Mouse (Mus musculus) lung, adult 2 months (tissue): ENCODE data around the gene P2ry10b. TPM values are rescaled to one million over a fixed set of nuclear protein-coding genes. Genes with fewer than 3 reads are reported as not detected.

Experiments used
- DNase-seq: peaks from one replicate; pipeline ENCODE4 v3.0.0; 2022
- H3K4me1 ChIP-seq: fragments of 200-500 bp; 2 replicates; pipeline ENCODE4 v1.6.1; 2011; ENCODE audit warnings: low read length; ENCODE audit not compliant: control insufficient read depth, insufficient read depth
- H3K4me3 ChIP-seq: fragments of 200-500 bp; replicated peaks from 2 replicates; pipeline ENCODE3; 2011; ENCODE audit warnings: low read depth, mild to moderate bottlenecking, control low read depth, low read length; ENCODE audit errors: extremely low read depth
- CTCF ChIP-seq: fragments of 200-500 bp; IDR thresholded peaks from 2 replicates; pipeline ENCODE4 v1.5.1; 2011; ENCODE audit warnings: mild to moderate bottlenecking, low read length, control low read depth; ENCODE audit not compliant: insufficient read depth
- POLR2A ChIP-seq: fragments of 200-500 bp; IDR thresholded peaks from 2 replicates; pipeline ENCODE4 v1.6.1; 2011; ENCODE audit warnings: low read depth, mild to moderate bottlenecking, control low read depth, low read length, borderline replicate concordance; ENCODE audit errors: extremely low read depth
- WGBS: fragments of 180-500 bp; shearing (Covaris S2); methylation state at CpG from one replicate; pipeline ENCODE4 v1.1.7; 2018; 5-methylcytosine and 5-hydroxymethylcytosine counted together
- polyA plus RNA-seq: library from polyadenylated mRNA; depleted of rRNA; stranded (reverse); fragments of >200 nt; gene quantifications from 2 replicates; pipeline ENCODE4 v1.2.3, GENCODE M21; 2012; rRNA removed

The P2ry10b gene
- polyA plus RNA-seq: 2.7 and 4.4 TPM in 2 replicates

DNA sequence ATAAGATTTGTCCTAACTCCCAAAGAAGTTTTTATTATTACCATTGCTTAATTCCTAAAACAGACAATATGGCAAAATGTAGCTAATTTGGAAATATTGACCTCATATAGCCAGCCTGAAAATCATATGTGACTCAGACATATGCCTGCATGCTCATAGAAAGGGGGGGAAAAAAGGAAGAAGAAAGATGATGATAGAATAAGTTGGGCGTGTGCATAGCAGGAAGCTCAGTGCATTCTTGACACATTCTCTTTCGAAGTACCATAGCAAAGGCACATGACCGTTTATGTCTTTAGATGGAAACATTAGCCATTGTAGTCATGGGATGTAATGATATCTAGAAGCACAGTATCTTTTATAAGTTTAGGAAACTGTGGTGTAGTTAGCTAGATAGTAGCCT lies at the start of gene P2ry10b:
Gene P2ry10b, plus strand, starts transcription at position 247 of the 400 bp plus-strand sequence.
- no peak for TF ChIP-seq CTCF
- TF ChIP-seq POLR2A: no peak
- DNase-seq: no peak
- H3K4me1 ChIP-seq: no peaks in the 10 kb centered on the region
- 68% methylated on average over 3 of the region's 3 CpGs for WGBS
- peak within 1 kb of the TSS; percentile 10 for H3K4me3 ChIP-seq

DNA sequence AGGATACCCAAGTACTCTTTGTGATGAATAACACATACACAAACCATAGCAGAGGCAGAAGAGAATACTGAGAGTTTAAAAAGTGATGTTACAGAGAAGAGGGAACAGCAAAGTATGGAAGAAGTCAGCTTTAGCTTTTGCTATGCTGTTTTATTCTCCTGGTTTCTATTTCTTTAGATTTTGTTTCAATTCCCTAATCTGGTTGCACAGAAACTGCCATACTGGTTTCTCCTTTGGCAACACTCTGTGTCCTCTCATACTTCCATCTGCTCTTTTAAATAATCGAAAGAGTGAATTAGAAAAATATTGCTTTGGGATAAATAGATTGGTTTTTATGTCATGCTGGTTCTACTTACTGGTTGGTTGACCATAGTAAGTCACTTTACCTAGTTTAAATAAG lies 32.4 kb upstream of the P2ry10b start:
- Histone ChIP-seq H3K4me1 (no peaks in the 10 kb centered on the region), H3K4me3 (no peak overlapping the region)
- DNase-seq: no peak
- 75% methylated on average over 1 of the region's 1 CpGs for WGBS
- TF ChIP-seq CTCF (no peak), POLR2A (no peak)

DNA sequence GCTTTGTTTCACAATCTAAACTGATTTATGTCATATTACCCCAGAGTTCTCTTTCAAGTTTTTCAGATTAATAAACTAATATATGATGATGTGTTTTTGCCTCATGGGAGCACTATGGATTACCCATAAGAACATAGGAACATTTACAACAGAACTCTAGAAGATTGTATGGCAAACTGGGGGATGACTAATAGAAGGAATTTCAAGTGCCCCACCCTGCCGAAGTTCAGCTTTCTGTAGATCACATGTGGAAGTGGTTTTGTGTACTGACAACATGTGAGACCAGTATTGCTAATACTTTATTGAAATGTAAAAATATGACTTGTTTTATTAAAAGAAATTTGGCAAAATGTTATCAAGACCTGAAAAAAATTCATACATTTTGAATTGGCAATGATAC lies 31.7 kb upstream of the P2ry10b start:
- TF ChIP-seq POLR2A: no peak
- no peak for TF ChIP-seq CTCF
- no peaks in the 10 kb centered on the region for H3K4me1 ChIP-seq
- DNase-seq: no peak
- WGBS: 68% methylated on average over 1 of the region's 1 CpGs
- no peak overlapping the region for H3K4me3 ChIP-seq

DNA sequence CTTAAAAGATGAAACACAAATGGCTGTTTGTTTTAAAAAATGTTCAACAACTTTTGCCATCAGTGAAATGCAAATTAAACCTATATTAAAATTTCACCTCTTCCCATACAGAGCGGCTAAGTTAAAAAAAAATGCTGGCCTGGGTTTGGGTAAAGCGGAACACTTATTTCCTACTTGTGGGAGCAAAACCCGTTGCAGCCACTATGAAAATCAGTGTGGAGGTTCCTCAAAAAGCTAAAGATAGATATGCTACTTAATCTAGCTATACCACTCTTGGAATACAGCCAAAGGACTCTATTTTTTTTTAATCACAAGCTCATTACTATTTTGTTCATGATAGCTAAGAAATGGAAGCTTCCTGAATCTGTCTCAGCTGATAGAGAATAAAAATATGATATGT lies 5.5 kb upstream of the P2ry10b start:
- Histone ChIP-seq H3K4me3 (no peak overlapping the region), H3K4me1 (no peaks in the 10 kb centered on the region)
- no peak for TF ChIP-seq CTCF
- TF ChIP-seq POLR2A: no peak
- 73% methylated on average over 3 of the region's 3 CpGs for WGBS
- no peak for DNase-seq

DNA sequence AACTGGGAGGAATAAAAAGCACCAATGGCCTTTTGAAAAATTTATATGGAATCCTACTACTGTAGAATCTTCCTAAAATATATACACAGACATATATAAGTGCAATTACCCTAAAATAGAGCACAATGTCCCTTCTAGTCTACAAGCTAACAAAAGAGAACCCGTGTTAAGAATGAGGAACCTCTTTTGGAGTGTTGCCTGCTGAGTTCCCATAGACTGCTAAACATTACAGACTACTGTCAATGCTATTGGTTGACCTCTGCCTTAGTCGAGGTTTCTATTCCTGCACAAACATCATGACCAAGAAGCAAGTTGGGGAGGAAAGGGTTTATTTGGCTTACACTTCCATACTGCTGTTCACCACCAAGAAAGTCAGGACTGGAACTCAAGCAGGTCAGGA lies 4.8 kb upstream of the P2ry10b start:
- whole genome bisulfite sequencing: 46% methylated on average over 2 of the region's 2 CpGs
- Histone ChIP-seq H3K4me3 (no peak overlapping the region), H3K4me1 (no peaks in the 10 kb centered on the region)
- TF ChIP-seq POLR2A: no peak
- DNase-seq: no peak

DNA sequence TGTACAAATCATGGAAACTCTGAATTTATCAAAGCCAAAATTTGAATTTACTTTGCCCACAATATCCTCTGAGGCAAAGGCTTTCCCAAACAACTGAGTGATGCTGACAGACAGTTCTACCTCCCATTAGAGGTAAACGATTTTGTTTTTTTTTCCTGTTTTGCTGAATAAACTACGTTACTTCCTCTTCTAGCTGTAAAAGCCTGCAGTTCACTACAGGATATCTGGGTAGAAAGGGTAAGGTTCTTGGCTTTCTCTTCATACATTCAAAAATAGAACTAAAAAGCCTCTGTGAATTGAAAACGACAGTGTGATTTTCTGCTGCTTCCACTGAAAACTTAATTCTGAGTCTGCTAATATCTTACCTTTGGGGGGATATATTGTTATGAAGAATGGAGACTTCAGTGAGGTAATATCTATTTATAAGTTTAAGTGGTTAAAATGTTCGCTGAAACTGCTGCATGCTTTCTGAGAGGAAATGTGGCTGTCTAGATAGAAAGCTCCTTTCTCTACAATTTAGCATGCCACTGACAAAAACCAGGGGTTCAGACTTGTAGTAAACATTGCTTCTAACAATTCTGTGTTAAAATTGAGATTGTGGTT lies 765 bp downstream of the P2ry10b start:
- Histone ChIP-seq H3K4me3 (peak overlapping the region; percentile 10), H3K4me1 (no peaks in the 10 kb centered on the region)
- WGBS: 40% methylated on average over 4 of the region's 4 CpGs
- TF ChIP-seq POLR2A: no peak
- TF ChIP-seq CTCF: no peak
- DNase-seq: no peak

DNA sequence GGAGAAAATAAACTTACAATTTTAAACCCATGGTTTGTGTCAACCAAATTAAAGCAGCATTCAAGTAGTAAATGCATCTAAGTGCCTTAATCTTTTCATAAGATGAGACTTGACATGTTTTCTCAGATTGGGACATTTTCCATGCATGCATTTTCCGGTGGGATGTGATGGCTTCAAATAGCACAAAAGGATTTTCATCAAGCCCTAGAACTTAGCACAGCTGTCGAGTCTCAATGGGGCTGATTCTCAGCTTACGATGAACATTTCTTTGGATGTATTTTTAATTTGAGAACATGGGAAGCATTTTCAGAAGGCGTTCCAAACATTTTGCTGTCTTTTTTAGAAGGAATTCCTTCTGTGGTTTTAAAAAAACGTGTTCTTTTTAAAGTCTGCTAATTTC lies 1.3 kb downstream of the P2ry10b start:
- no peaks in the 10 kb centered on the region for H3K4me1 ChIP-seq
- TF ChIP-seq CTCF (no peak), POLR2A (no peak)
- DNase-seq: no peak
- 51% methylated on average over 5 of the region's 5 CpGs for WGBS
- H3K4me3 ChIP-seq: peak overlapping the region; percentile 10

DNA sequence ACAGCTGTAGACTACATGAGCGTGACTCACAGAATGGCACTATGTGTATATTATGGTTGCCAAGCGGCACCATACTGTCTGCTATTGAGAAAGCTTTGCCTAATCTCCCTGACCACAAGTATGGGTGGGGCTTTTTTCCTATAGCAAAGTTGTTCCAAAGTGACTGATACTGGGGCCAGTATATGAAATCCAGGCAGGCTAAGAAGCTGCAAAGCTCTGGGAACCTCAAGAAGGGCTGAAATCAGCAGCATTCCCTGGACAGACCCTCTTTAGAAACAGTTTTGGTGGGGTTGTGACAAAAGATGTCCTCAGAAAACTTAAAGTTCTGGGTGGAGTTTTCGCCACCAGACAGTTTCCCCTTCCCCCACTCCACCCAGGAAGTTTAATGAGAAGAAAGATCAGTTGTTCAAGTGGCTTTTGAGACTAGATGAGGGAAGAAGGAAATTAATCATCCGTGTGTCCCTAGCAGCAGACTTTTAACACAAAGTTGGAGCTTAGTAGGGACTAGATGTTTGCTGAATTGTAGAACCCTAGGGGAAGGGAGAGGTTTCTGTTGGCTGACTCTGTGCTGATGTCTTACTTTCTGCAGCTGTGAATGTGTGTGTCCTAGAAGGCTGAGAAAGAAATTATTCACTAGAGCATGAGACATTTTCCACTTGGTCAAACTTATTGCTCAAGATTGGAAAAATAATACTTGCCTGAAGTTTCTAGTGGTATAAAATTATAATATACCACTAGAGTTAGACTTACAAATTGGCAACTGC lies 2.2 kb downstream of the P2ry10b start:
- WGBS: 42% methylated on average over 4 of the region's 4 CpGs
- peak; percentile 3 for DNase-seq
- Histone ChIP-seq H3K4me3 (no peak overlapping the region), H3K4me1 (no peaks in the 10 kb centered on the region)
- TF ChIP-seq CTCF (no peak), POLR2A (no peak)

DNA sequence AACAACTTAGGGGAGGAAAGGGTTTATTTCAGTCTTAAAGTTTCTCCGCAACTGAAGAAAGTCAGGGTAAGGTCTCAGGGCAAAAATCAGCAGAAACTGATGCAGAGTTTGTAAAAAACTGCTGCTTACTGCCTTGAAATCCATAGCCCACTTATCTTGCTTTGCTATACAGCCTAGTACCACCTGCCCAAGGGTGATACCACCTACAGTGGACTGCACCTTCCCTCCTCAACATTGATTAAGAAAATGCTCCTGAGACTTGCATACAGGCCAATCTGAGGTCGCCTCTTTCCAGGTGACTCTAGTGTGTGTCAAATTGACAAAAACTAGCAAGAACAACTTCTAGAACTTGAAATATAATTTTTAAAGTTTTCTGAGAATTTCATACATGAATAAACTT lies 7.3 kb downstream of the P2ry10b start:
- TF ChIP-seq CTCF (no peak), POLR2A (no peak)
- 72% methylated on average over 2 of the region's 2 CpGs for WGBS
- Histone ChIP-seq H3K4me1 (no peaks in the 10 kb centered on the region), H3K4me3 (no peak overlapping the region)
- DNase-seq: no peak

DNA sequence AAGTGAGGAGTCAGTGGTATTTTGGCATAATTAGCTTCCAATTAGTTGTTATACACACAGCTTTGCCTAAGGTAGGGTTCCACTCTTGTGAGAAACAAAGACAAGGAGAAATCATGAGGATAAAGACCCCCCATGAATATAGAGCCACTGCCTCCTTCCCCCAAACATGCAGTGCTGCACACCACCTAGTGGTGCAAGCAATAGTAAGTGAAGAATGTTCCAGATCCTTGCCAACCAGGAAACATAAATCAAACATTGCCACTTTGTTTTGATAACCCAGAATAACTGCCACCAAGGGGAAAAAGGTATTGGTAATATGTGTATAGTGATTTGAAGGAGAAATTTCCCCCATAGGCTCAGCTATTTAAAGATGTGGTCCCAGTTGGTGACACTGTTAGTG lies 11.8 kb downstream of the P2ry10b start:
- H3K4me1 ChIP-seq: no peaks in the 10 kb centered on the region
- no peak for DNase-seq
- H3K4me3 ChIP-seq: no peak overlapping the region
- TF ChIP-seq CTCF (peak; percentile 11; the same call in 1 of the 2 replicates), POLR2A (no peak)

DNA sequence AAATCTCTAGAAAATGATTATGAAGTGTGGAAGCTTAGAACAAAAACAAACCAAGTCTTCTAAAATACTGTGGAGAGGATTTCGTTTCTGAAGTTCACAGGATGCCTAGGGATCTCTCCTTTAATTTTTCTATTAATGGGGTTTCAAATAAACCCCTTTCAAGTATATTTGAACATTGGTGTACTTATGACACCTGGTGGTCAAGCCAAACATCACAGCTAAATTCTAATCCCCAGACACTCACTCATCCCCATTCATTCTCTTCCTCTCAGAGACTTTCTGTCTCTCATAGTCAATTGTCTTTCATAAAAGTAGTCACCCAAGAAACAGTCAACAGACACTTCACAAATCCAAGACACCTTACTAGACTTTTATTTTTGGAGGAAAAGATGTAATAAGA lies 19.6 kb downstream of the P2ry10b start:
- DNase-seq: no peak
- no peak overlapping the region for H3K4me3 ChIP-seq
- no peak for TF ChIP-seq POLR2A
- TF ChIP-seq CTCF: no peak
- WGBS: 8% methylated on average over 1 of the region's 1 CpGs
- no peaks in the 10 kb centered on the region for H3K4me1 ChIP-seq
